Mouse (Mus musculus) gastrocnemius, postnatal 25 days (tissue): ENCODE measurements at regions not wholly inside any gene's neighbourhood (a gene's known extent, or its start where the extent isn't known, plus 50 kb on each side); places are given as distances from the start of the nearest gene placed in this dataset.
"Not testable (repeated sequence)": the region's sequence is repeated elsewhere in the genome, so short reads cannot be mapped to it uniquely, and the experiment has no call there.

ENCODE experiments used
- DNase-seq: peaks from one replicate; pipeline ENCODE4 v3.0.0; 2022

DNA sequence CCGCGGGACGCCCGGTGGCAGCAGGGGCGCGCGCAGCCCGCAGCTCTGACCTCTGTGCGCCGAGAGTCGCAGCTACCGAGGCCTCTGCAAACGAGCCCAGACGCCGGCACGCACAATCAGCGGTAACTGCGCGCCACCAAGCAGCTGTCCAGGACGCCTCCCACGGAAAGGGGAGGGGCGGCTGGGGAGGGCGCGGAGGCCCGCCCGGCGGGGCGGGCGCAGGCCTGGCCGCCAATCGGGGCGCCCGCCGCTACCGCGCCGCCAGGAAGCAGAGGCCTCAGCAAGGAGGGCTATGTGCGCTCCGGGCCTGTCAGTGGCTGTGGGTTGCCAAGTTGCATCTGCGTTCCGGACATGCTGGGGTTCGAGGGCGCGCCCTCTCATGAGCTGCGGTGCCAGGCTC lies 613.3 kb upstream of the Ywhaq start:
- peak; percentile 5 for DNase-seq

DNA sequence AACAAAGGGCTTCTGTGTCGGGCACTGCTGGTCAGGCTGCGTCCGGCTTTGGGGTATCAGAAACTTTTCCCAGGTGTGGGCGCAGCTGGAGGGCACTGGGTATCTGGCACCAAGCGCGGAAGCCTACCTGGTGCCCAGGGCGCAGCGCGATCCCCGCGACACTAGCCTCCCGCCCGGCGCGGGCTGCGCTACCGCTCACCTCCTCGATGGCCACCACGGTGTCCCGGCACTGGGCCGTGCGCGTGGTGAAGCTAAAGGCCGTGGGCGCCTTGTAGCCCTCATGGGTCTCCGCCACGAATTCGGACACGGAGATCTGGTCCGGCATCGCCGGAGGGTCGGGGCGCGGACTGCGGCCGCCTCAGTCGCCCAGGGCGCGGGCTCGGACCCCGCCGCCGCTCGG lies 612.8 kb upstream of the Ywhaq start:
- DNase-seq: not testable (repeated sequence)
